Mouse (Mus musculus) midbrain, embryonic 12.5 days (tissue): Measurements from ENCODE around the gene Col28a1. TPM values are rescaled to one million over a fixed set of nuclear protein-coding genes. Genes with fewer than 3 reads are reported as not detected.

Experiments
- ATAC-seq: fragments of 200-750 bp; cut with Nextera tagmentation; 2 replicates; pipeline ENCODE4 v1.8.0; 2017; ENCODE audit warnings: low read depth, moderate TSS enrichment, moderate library complexity; ENCODE audit not compliant: low FRiP score
- H3K27ac ChIP-seq: fragments of 300-500 bp; sonication (generic); replicated peaks from 2 replicates; pipeline ENCODE4 v1.5.1; 2016; ENCODE audit warnings: mild to moderate bottlenecking
- H3K27me3 ChIP-seq: fragments of 300-500 bp; sonication (generic); 2 replicates; pipeline ENCODE4 v1.6.1; 2016; ENCODE audit warnings: mild to moderate bottlenecking
- H3K36me3 ChIP-seq: fragments of 300-500 bp; sonication (generic); 2 replicates; pipeline ENCODE4 v1.6.1; 2016
- H3K4me1 ChIP-seq: fragments of 300-500 bp; sonication (generic); 2 replicates; pipeline ENCODE4 v1.6.1; 2016
- H3K4me2 ChIP-seq: fragments of 300-500 bp; sonication (generic); replicated peaks from 2 replicates; pipeline ENCODE4 v1.6.1; 2016; ENCODE audit warnings: mild to moderate bottlenecking, moderate library complexity
- H3K4me3 ChIP-seq: fragments of 300-500 bp; sonication (generic); 2 replicates; pipeline ENCODE4 v1.5.1; 2016; ENCODE audit warnings: mild to moderate bottlenecking
- H3K9ac ChIP-seq: fragments of 300-500 bp; sonication (generic); replicated peaks from 2 replicates; pipeline ENCODE4 v1.6.1; 2016; ENCODE audit warnings: mild to moderate bottlenecking, moderate library complexity
- H3K9me3 ChIP-seq: fragments of 300-500 bp; sonication (generic); 2 replicates; pipeline ENCODE4 v1.6.1; 2016; ENCODE audit warnings: mild to moderate bottlenecking
- WGBS: fragments of 180-500 bp; shearing (Covaris S2); methylation state at CpG from one replicate; pipeline ENCODE4 v1.1.7; 2016; 5-methylcytosine and 5-hydroxymethylcytosine counted together
- polyA plus RNA-seq: library from polyadenylated mRNA; unstranded; fragments of >200 nt; fragmentation: Nextera tagmentation; extraction: Ambion mirVana; gene quantifications from 2 replicates; pipeline ENCODE4 v1.2.1, GENCODE M21; 2016

The Col28a1 gene
- polyA plus RNA-seq, 1 experiment from 2014 or later, result not detected

DNA sequence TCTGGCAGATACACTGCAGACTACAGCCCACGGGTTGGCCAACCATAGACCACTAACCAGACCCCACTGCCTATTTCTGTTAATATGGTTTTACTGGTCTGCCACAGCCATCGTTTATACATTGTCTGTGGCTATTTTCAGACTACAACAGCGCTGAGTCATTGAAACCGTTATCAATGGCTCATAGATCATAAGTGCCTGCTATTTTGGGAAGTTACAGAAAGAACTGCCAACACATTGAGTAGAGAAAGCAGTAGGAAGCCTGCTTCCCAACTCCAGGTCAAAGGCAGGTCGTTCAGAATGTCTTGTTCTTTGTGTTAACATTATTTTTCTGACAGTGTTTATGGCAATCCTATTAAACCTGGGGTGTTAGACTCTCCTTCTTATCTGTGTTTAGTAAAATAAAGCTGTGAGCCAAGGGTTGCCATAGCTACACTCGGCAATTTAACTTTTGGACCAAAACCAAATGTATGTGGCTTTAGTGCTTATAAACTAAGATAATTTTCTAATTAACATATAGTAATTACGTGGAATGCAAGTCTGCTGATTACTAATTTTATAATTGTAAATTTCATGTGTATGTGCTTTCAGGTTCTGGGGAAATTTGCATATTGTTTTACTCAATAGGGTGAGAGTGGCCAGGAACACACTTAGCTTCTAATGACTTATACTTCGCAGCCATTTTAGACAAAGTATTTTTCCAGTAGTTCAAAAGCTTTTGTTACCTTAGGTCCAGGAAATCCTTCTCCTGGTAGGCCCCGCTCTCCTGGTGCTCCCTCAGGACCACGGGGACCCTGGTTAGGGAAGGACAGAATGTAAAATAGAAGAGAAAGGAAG, 86.3 kb downstream of the Col28a1 start:
- 86% methylated on average over 10 of the region's 10 CpGs for WGBS
- no peak overlapping the region for H3K4me3 ChIP-seq
- no peaks in the 10 kb centered on the region for H3K27me3 ChIP-seq
- ATAC-seq, result no peak
- no peak overlapping the region for H3K9ac ChIP-seq
- no peaks in the 10 kb centered on the region for H3K9me3 ChIP-seq
- H3K36me3 ChIP-seq, result no peaks in the 10 kb centered on the region
- H3K4me1 ChIP-seq, result no peaks in the 10 kb centered on the region
- H3K4me2 ChIP-seq, result no peak overlapping the region
- H3K27ac ChIP-seq, result no peak overlapping the region

DNA sequence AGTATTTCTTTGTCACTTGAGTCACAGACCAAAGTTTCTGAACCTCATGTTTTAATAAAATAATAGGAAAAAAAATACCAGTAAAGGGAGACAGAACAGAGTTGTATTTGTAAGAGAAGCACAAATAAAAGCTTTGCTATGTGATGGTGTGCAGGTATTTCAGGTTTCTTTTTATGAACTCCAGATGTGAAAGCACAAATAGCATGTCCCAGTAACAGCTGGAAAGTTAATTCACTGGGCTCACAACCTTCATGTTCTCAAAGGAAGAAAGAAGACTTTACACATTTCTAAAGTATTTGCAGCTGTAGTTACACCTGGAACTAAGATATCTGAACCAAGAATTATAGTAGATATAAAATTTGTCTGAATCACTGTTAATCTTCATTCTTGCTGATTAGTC, 91.2 kb downstream of the Col28a1 start:
- Histone ChIP-seq H3K9me3 (no peaks in the 10 kb centered on the region), H3K9ac (no peak overlapping the region), H3K4me1 (no peaks in the 10 kb centered on the region), H3K27ac (no peak overlapping the region), H3K27me3 (no peaks in the 10 kb centered on the region), H3K4me2 (no peak overlapping the region), H3K36me3 (no peaks in the 10 kb centered on the region), H3K4me3 (no peak overlapping the region)
- no peak for ATAC-seq

DNA sequence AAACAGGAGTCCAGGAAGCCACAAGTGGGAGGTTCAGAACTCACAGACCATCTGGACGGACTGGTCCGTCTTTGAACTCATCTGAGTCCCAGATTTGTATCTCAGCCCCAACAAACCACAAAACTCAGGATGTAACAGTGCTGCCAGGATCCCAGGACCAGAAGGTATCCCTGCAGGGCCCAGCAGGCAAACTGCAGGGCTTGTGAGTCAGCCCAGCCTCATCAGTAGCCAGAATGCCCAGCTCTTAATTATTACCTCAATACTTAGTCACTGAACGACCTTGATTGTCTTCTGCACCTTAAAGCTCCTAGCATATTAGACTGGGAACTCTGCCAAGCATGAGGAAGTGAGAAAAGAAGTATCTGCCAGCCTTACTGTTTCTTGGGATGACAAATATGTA, 96.6 kb downstream of the Col28a1 start:
- no peaks in the 10 kb centered on the region for H3K9me3 ChIP-seq
- H3K4me1 ChIP-seq, result no peaks in the 10 kb centered on the region
- H3K4me2 ChIP-seq, result no peak overlapping the region
- 73% methylated on average over 3 of the region's 3 CpGs for WGBS
- no peak for ATAC-seq
- no peaks in the 10 kb centered on the region for H3K36me3 ChIP-seq
- no peak overlapping the region for H3K27ac ChIP-seq
- H3K4me3 ChIP-seq, result no peak overlapping the region
- no peaks in the 10 kb centered on the region for H3K27me3 ChIP-seq
- no peak overlapping the region for H3K9ac ChIP-seq

DNA sequence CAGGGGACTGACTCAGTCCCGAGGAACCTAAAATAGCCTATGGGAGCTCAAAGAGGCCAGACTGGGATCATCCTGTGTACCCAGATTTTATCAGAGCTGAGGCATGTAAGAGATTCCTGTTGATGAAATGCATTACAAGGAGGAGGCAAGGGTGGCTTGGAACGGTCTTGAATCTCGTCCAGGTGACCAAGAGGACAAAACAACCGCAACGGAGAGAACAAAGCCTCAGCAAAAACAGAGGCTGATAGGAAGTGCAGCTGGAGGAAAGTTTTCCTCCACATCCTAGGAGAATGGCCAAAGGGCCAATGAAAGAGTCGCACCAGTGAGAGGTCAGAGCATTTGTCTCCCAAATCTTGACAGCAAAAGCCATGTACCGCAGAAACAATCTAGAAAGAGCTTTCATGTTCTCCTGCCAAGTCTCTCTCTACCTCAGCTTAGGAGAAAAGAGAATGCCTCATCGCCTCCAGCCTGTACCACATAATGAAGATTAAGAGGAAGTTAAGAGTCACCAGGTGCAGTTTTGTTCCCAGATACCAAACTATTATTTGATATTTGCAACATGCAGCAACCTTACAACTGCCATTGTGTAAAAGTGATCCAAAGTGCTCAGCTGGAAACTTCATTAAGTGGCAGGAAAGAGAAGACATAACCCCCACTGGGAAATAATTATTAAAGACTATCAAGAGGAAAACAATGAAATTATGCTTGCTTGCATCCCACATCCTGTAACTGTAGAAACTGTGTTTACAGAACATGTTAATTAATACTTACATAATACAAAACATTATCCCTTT, 98.1 kb downstream of the Col28a1 start:
- no peaks in the 10 kb centered on the region for H3K36me3 ChIP-seq
- no peak overlapping the region for H3K4me2 ChIP-seq
- H3K9me3 ChIP-seq, result no peaks in the 10 kb centered on the region
- no peaks in the 10 kb centered on the region for H3K4me1 ChIP-seq
- no peak overlapping the region for H3K4me3 ChIP-seq
- H3K27ac ChIP-seq, result no peak overlapping the region
- H3K27me3 ChIP-seq, result no peaks in the 10 kb centered on the region
- 80% methylated on average over 8 of the region's 8 CpGs for WGBS
- no peak for ATAC-seq
- no peak overlapping the region for H3K9ac ChIP-seq

DNA sequence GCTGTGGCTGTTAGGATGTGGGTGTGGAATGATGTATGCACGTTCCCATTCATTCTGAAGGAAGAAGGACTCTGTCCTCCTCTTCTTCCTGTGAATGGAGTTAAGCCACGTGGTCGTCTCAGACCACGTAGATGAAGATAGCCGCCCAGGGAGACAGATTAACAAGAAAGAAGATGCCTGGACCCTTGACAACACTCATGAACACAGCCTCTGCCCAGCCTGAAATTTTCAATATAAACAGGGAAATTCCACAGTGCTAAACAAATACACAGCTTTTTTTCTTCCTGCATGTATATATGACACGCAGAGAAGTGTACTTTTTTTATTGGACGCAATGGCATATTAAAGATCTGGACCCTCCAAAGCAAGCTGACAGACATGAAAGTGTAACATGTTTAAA, 98.9 kb downstream of the Col28a1 start:
- no peak overlapping the region for H3K4me3 ChIP-seq
- no peak overlapping the region for H3K9ac ChIP-seq
- H3K36me3 ChIP-seq, result no peaks in the 10 kb centered on the region
- WGBS, result 92% methylated on average over 7 of the region's 7 CpGs
- no peaks in the 10 kb centered on the region for H3K9me3 ChIP-seq
- no peaks in the 10 kb centered on the region for H3K4me1 ChIP-seq
- no peaks in the 10 kb centered on the region for H3K27me3 ChIP-seq
- ATAC-seq, result no peak
- no peak overlapping the region for H3K4me2 ChIP-seq
- H3K27ac ChIP-seq, result no peak overlapping the region

DNA sequence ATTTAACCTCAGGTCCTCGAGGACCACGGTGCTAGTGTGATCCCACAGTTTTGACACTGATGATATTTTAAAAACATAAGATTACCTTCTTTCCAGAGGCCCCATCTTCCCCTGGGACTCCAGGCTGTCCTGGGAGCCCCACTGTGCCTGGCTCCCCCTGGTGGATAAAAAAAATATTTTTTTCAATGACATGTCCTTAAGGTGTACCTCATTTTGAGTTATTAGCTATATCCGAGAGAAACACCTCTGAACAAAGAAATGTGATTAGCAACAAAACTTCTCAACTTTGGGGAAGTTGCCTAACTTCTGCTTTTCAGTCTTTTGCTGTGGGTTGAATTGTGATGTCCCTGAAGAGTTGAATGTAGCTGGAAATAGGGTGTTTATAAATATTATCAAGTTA, 105.6 kb downstream of the Col28a1 start:
- no peaks in the 10 kb centered on the region for H3K9me3 ChIP-seq
- H3K4me3 ChIP-seq, result no peak overlapping the region
- H3K36me3 ChIP-seq, result no peaks in the 10 kb centered on the region
- 60% methylated on average over 3 of the region's 3 CpGs for WGBS
- no peaks in the 10 kb centered on the region for H3K27me3 ChIP-seq
- H3K27ac ChIP-seq, result no peak overlapping the region
- no peak for ATAC-seq
- H3K9ac ChIP-seq, result no peak overlapping the region
- no peak overlapping the region for H3K4me2 ChIP-seq
- no peaks in the 10 kb centered on the region for H3K4me1 ChIP-seq

DNA sequence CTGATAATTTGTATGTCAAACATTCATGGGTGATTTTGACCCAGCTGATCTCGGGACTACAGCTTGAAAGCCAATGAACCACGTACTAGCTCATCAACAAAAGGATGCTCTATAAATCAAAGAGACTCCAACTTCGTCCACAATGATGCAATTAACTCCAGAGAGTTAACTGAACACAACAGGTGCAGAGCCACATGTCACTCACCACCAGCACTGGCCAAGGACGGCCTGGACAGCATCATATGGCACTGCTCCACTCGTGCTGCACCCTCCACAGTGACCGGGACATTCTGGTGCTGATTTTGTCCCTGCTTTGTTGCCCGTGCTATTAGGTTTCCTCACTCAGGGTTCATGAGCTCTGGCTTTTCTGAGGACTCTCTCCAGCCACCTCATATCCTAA, 107.6 kb downstream of the Col28a1 start:
- H3K36me3 ChIP-seq, result no peaks in the 10 kb centered on the region
- no peak overlapping the region for H3K27ac ChIP-seq
- no peak overlapping the region for H3K4me2 ChIP-seq
- H3K9me3 ChIP-seq, result no peaks in the 10 kb centered on the region
- WGBS, result 84% methylated on average over 7 of the region's 7 CpGs
- no peak overlapping the region for H3K4me3 ChIP-seq
- H3K4me1 ChIP-seq, result no peaks in the 10 kb centered on the region
- ATAC-seq, result 0 out of 2 replicates have a peak, but pooled peaks have one; percentile 12
- no peaks in the 10 kb centered on the region for H3K27me3 ChIP-seq
- H3K9ac ChIP-seq, result no peak overlapping the region

DNA sequence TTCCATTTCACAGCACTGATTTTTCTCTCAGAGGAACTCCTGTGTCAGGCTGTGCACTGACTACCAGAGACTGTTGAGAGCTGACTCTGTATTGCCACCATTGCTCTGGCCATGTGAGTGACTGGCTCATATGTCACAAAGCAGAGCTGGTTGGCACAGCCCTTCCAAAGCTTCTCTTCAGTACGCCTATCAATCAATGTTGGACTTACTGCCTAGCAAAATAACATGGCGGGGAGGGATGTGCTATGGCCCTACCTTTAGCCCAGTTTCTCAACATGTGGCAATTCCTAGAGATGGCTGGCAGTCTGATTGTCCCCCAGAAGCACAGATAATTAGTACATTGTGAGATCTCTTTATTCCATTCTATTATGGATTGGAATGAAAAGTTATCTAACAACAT, 109.2 kb downstream of the Col28a1 start:
- H3K4me1 ChIP-seq, result no peaks in the 10 kb centered on the region
- 84% methylated on average over 2 of the region's 2 CpGs for WGBS
- no peak overlapping the region for H3K4me3 ChIP-seq
- H3K27ac ChIP-seq, result no peak overlapping the region
- H3K9me3 ChIP-seq, result no peaks in the 10 kb centered on the region
- H3K27me3 ChIP-seq, result no peaks in the 10 kb centered on the region
- H3K36me3 ChIP-seq, result no peaks in the 10 kb centered on the region
- ATAC-seq, result no peak
- H3K4me2 ChIP-seq, result no peak overlapping the region
- H3K9ac ChIP-seq, result no peak overlapping the region

DNA sequence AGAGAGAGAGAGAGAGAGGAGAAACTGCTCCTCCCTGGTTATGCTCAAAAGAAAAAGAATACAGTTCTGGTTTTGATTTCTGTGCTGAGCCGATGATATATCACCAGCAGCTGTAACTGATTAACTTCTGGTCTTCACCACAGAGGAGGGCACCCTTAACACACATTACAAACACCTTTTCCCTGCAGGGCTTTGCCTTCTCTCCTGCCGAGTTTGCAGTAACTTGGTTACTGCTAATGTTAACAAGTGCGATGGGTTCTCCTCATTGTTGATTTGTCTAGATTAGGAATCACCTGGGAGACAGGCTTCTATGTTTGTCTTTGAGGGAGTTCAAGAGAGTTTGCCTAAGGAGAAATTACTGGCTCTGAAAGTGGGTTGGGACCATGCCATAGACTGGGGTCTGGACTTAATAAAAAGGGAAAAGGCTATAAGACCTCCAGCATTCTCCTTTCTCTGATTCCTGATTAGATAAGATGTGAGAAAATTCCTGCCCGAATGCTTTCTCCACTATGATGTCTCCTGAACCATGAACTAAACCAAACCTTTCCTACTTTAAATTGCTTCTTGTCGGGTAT, 114.8 kb downstream of the Col28a1 start:
- 78% methylated on average over 5 of the region's 5 CpGs for WGBS

DNA sequence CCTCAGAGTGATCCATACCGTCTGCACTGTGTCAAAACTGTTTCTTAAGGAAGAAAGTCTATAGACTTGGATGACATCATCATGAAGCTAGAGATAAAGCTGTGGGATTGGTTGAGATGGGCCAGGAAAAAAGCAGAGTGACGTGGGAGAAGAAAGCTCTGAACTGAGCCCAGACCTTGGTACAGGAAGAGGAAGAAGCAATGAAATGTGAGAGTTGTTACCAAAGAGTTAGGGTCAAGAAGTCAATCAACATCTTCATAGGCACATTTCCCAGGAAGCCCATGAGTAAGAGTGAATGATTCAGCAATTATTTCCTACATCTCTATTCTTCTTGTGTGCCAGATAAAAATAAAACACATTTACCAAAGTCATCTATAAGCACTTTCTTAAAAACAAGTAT, 117.5 kb downstream of the Col28a1 start:
- Histone ChIP-seq H3K36me3 (no peaks in the 10 kb centered on the region), H3K27ac (no peak overlapping the region), H3K9ac (no peak overlapping the region), H3K4me3 (no peak overlapping the region), H3K4me1 (no peaks in the 10 kb centered on the region), H3K27me3 (no peaks in the 10 kb centered on the region), H3K9me3 (no peaks in the 10 kb centered on the region), H3K4me2 (no peak overlapping the region)
- 76% methylated on average over 2 of the region's 2 CpGs for WGBS
- no peak for ATAC-seq

More for the DNA sequence above, 114.8 kb downstream of the Col28a1 start:
- Histone ChIP-seq H3K4me2 (no peak overlapping the region), H3K9ac (no peak overlapping the region), H3K36me3 (no peaks in the 10 kb centered on the region), H3K4me1 (no peaks in the 10 kb centered on the region), H3K9me3 (no peaks in the 10 kb centered on the region), H3K27me3 (no peaks in the 10 kb centered on the region), H3K4me3 (no peak overlapping the region), H3K27ac (no peak overlapping the region)
- no peak for ATAC-seq

DNA sequence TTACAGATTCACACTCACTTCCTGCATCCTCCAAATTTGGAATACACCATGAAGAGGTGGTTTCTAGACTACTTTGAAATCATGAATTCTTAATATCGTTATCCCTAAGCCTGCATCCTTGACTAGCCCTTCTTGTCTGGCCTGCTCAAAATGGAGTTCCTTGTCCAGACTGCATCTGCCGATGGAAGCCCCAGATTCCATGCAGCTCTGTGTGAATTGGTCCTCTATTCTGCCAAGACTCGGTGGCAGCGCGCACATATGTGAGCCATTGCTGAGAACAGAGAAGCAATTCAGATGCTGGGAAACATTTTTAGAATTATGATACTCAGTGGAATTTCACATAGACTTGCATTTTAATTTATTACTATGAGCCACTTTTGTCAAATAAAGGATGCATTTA, 123.4 kb downstream of the Col28a1 start:
- H3K9ac ChIP-seq, result no peak overlapping the region
- H3K27ac ChIP-seq, result no peak overlapping the region
- H3K36me3 ChIP-seq, result no peaks in the 10 kb centered on the region
- H3K27me3 ChIP-seq, result no peaks in the 10 kb centered on the region
- H3K9me3 ChIP-seq, result no peaks in the 10 kb centered on the region
- 88% methylated on average over 5 of the region's 5 CpGs for WGBS
- H3K4me3 ChIP-seq, result no peak overlapping the region
- no peak for ATAC-seq
- no peak overlapping the region for H3K4me2 ChIP-seq
- H3K4me1 ChIP-seq, result no peaks in the 10 kb centered on the region

DNA sequence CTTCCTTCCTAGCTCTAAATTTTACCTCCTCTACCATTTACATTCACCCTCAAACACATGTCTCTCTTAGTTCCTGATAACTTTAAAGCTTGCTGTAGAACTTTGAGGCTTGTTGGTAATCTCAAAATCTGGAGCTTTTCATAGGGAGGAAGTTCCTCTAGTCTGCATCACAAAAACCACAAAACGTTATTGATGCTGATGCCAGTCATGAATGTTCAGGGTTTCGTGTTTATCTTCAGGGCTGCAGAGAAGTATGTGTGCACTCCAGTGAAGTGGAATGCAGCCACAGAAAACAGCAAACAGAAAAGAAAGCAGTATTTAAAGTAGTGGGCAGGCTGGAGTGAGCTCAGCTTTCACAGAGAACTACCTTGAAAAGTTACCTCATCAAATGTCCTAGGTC, 124.0 kb downstream of the Col28a1 start:
- WGBS, result 82% methylated on average over 2 of the region's 2 CpGs

More for the DNA sequence above, 124.0 kb downstream of the Col28a1 start:
- Histone ChIP-seq H3K27me3 (no peaks in the 10 kb centered on the region), H3K4me3 (no peak overlapping the region), H3K4me2 (no peak overlapping the region), H3K36me3 (no peaks in the 10 kb centered on the region), H3K27ac (no peak overlapping the region), H3K4me1 (no peaks in the 10 kb centered on the region), H3K9me3 (no peaks in the 10 kb centered on the region), H3K9ac (no peak overlapping the region)
- no peak for ATAC-seq
